Mouse (Mus musculus): ENCODE results near the gene Smco1. TPM values are rescaled to one million over a fixed set of nuclear protein-coding genes. Genes with fewer than 3 reads are reported as not detected.
A peak's percentile ranks its signal among the peaks of the same experiment; 100 is the strongest.

Gene Smco1
- polyA plus RNA-seq, 1 experiment = not detected

- H3K9ac ChIP-seq (ENCODE audit: low read depth, poor library complexity, severe bottlenecking) = peak overlapping the region; percentile 41
- H3K9me3 ChIP-seq (replicated peaks; ENCODE audit: control insufficient read depth, insufficient read depth, low read length, poor library complexity, severe bottlenecking) = no peaks in the 10 kb centered on the region; the same call in 1 of the 2 replicates
- H3K4me3 ChIP-seq (ENCODE audit: low read depth, low read length) = peak overlapping the region; percentile 68
- H3K36me3 ChIP-seq (ENCODE audit: control insufficient read depth, insufficient read depth, low read length, poor library complexity, severe bottlenecking) = no peaks in the 10 kb centered on the region
- no peaks in the 10 kb centered on the region for H3K27me3 ChIP-seq (ENCODE audit: control insufficient read depth, insufficient read depth, low read length, poor library complexity, severe bottlenecking)
- H3K27ac ChIP-seq (ENCODE audit: insufficient read depth, low read length) = peak overlapping the region; percentile 73
- no peaks in the 10 kb centered on the region for H3K4me1 ChIP-seq (ENCODE audit: control insufficient read depth, insufficient read depth, low read length)
- no peak for TF ChIP-seq CTCF (IDR thresholded peaks at IDR 0.05; ENCODE audit: low read depth, low read length)
- no peak for TF ChIP-seq EP300 (IDR thresholded peaks at IDR 0.05; ENCODE audit: insufficient read depth, low read depth, low read length)
- peak; percentile 79 for TF ChIP-seq POLR2A (IDR thresholded peaks at IDR 0.05; ENCODE audit: insufficient read depth, low read length)
Measured at GRCm38 (mm10) chr16:32323953-32324352, 52.7 kb downstream of the Smco1 start.

Other genes with a start within 250 kb of the Smco1 start
- 76.8 and 81.0 TPM in 2 replicates for gene Pak2, start 192.1 kb upstream of the Smco1 start, polyA plus RNA-seq (2011; ENCODE audit: insufficient read depth, insufficient read length, low read depth, missing spikeins)
- 69.1 and 69.2 TPM in 2 replicates for gene Pigx, start 171.7 kb upstream of the Smco1 start, polyA plus RNA-seq (2011; ENCODE audit: insufficient read depth, insufficient read length, low read depth, missing spikeins)
- gene Cep19, start 171.7 kb upstream of the Smco1 start, polyA plus RNA-seq (2011; ENCODE audit: insufficient read depth, insufficient read length, low read depth, missing spikeins) = 12.7 and 13.0 TPM in 2 replicates
- gene Nrros, start 105.9 kb upstream of the Smco1 start, polyA plus RNA-seq (2011; ENCODE audit: insufficient read depth, insufficient read length, low read depth, missing spikeins) = 0.61 and 1.1 TPM in 2 replicates
- not detected in 2 replicates for gene Bex6, start 91.6 kb upstream of the Smco1 start, polyA plus RNA-seq (2011; ENCODE audit: insufficient read depth, insufficient read length, low read depth, missing spikeins)
- gene Fbxo45, start 24.3 kb upstream of the Smco1 start, polyA plus RNA-seq (2011; ENCODE audit: insufficient read depth, insufficient read length, low read depth, missing spikeins) = 15.5 and 16.0 TPM in 2 replicates
- 15.9 and 17.5 TPM in 2 replicates for gene Wdr53, start 24.2 kb upstream of the Smco1 start, polyA plus RNA-seq (2011; ENCODE audit: insufficient read depth, insufficient read length, low read depth, missing spikeins)
- gene Rnf168, start 6.0 kb downstream of the Smco1 start, polyA plus RNA-seq (2011; ENCODE audit: insufficient read depth, insufficient read length, low read depth, missing spikeins) = 27.2 and 31.0 TPM in 2 replicates
- gene Ubxn7, start 60.8 kb downstream of the Smco1 start, polyA plus RNA-seq (2011; ENCODE audit: insufficient read depth, insufficient read length, low read depth, missing spikeins) = 98.6 and 108 TPM in 2 replicates
- not detected in 2 replicates for gene Tm4sf19, start 129.0 kb downstream of the Smco1 start, polyA plus RNA-seq (2011; ENCODE audit: insufficient read depth, insufficient read length, low read depth, missing spikeins)
- 36.6 and 37.9 TPM in 2 replicates for gene Tctex1d2, start 148.2 kb downstream of the Smco1 start, polyA plus RNA-seq (2011; ENCODE audit: insufficient read depth, insufficient read length, low read depth, missing spikeins)
- gene Pcyt1a, start 159.5 kb downstream of the Smco1 start, polyA plus RNA-seq (2011; ENCODE audit: insufficient read depth, insufficient read length, low read depth, missing spikeins) = 14.6 and 17.8 TPM in 2 replicates
- not detected in 2 replicates for gene Slc51a, start 216.4 kb downstream of the Smco1 start, polyA plus RNA-seq (2011; ENCODE audit: insufficient read depth, insufficient read length, low read depth, missing spikeins)
- gene Zdhhc19, start 224.8 kb downstream of the Smco1 start, polyA plus RNA-seq (2011; ENCODE audit: insufficient read depth, insufficient read length, low read depth, missing spikeins) = not detected in 2 replicates